ENCODE assay signal across 9 mouse cellular contexts in genomic region chr11:12465229-12465628, GRCm38 (mm10). TPM values are rescaled to one million over a fixed set of nuclear protein-coding genes. Genes with fewer than 3 reads are reported as not detected.
DNase-seq lines count a peak whose midpoint lies in the region; ATAC-seq and TF ChIP-seq lines count a peak whose summit lies in the region.
"Had no signal": no experiment of that assay in that cellular context is flagged by ENCODE, and none has a peak within 500 bp of the region (broad histone marks: within the 10 kb centered on the region; RNA-seq: fewer than 3 reads in every experiment).

No protein-coding gene starts in this region.

- H3K9me3 ChIP-seq in heart, embryonic 16.5 days (replicated peaks; ENCODE audit: control insufficient read depth, low read length) = no peaks in the 10 kb centered on the region
- H3K9me3 ChIP-seq in embryonic facial prominence, embryonic 15.5 days (replicated peaks) = no peaks in the 10 kb centered on the region
- H3K9me3 ChIP-seq in kidney, postnatal 0 days (replicated peaks; ENCODE audit: low read length) = no peaks in the 10 kb centered on the region

- H3K36me3 ChIP-seq in heart, embryonic 16.5 days (ENCODE audit: control insufficient read depth, insufficient read depth) = no peaks in the 10 kb centered on the region
- no peaks in the 10 kb centered on the region for H3K36me3 ChIP-seq in embryonic facial prominence, embryonic 15.5 days
- H3K36me3 ChIP-seq in kidney, postnatal 0 days (ENCODE audit: insufficient read depth, low read length) = no peaks in the 10 kb centered on the region
- no peaks in the 10 kb centered on the region for H3K36me3 ChIP-seq in myocyte (ENCODE audit: control insufficient read depth, insufficient read depth)

- peak overlapping the region; percentile 98 for H3ac ChIP-seq in myocyte (ENCODE audit: control insufficient read depth, insufficient read length)

- no peak for DNase-seq in heart, postnatal 25 days (ENCODE audit: low spot score)
- no peak for DNase-seq in kidney, postnatal 0 days (ENCODE audit: low spot score)
- no peak for DNase-seq in cerebellum, postnatal 4 days (ENCODE audit: low spot score in 2 of 2)
- DNase-seq in cerebellum, postnatal 36 days = no peak
- DNase-seq: cerebellum, adult 11 months had no signal

- intact Hi-C loops in heart, postnatal 25 days (cut with DNase I) = loop anchor here (5.0 kb wide), 1 partner anchor 83 kb away; no protein-coding TSS in a partner anchor

- no peak overlapping the region for H3K27ac ChIP-seq in heart, embryonic 16.5 days (ENCODE audit: low read length)
- no peak overlapping the region for H3K27ac ChIP-seq in embryonic facial prominence, embryonic 15.5 days (replicated peaks)
- peak overlapping the region; percentile 54 for H3K27ac ChIP-seq in kidney, postnatal 0 days

- H3K4me2 ChIP-seq in heart, embryonic 16.5 days (ENCODE audit: low read depth, low read length) = peak overlapping the region; percentile 92
- H3K4me2 ChIP-seq in embryonic facial prominence, embryonic 15.5 days (replicated peaks) = peak overlapping the region; percentile 94
- H3K4me2 ChIP-seq in kidney, postnatal 0 days (ENCODE audit: low read length) = peak overlapping the region; percentile 91
- peak overlapping the region; percentile 31 for H3K4me2 ChIP-seq in myocyte (ENCODE audit: low read depth)

- no peak for TF ChIP-seq CTCF in kidney, postnatal 0 days (IDR thresholded peaks at IDR 0.05; ENCODE audit: low read depth)

- peaks cover 20% of the 10 kb centered on the region for H3K79me2 ChIP-seq in myocyte (ENCODE audit: control insufficient read depth, insufficient read depth)

- peaks cover 6% of the 10 kb centered on the region for H3K4me1 ChIP-seq in heart, embryonic 16.5 days (ENCODE audit: control insufficient read depth, insufficient read depth, low read length)
- peaks cover 9% of the 10 kb centered on the region for H3K4me1 ChIP-seq in embryonic facial prominence, embryonic 15.5 days
- no peaks in the 10 kb centered on the region for H3K4me1 ChIP-seq in kidney, postnatal 0 days (replicated peaks; ENCODE audit: insufficient read depth, low read length)

- ATAC-seq in heart, embryonic 16.5 days (replicated peaks; ENCODE audit: extremely low read depth, insufficient read depth, low FRiP score) = no peak
- no peak for ATAC-seq in embryonic facial prominence, embryonic 15.5 days (ENCODE audit: insufficient number of reproducible peaks, low FRiP score, low TSS enrichment, low read depth)
- 0 out of 2 replicates have a peak, but pooled peaks have one; percentile 22 for ATAC-seq in kidney, postnatal 0 days (replicated peaks; ENCODE audit: low FRiP score, low read depth)
- no peak for ATAC-seq in megakaryocyte, adult 5-6 weeks (ENCODE audit: poor library complexity, severe bottlenecking)

- peak overlapping the region; percentile 79 for H3K4me3 ChIP-seq in heart, embryonic 16.5 days (ENCODE audit: low read length)
- peak overlapping the region; percentile 64 for H3K4me3 ChIP-seq in embryonic facial prominence, embryonic 15.5 days (replicated peaks)
- H3K4me3 ChIP-seq in kidney, postnatal 0 days (replicated peaks; ENCODE audit: low read depth, low read length) = peak overlapping the region; percentile 70
- peak overlapping the region; percentile 40 for H3K4me3 ChIP-seq in myocyte

- peaks cover 6% of the 10 kb centered on the region; the same call in 1 of the 2 replicates for H3K27me3 ChIP-seq in heart, embryonic 16.5 days (ENCODE audit: control insufficient read depth, insufficient read depth, low read length)
- H3K27me3 ChIP-seq in embryonic facial prominence, embryonic 15.5 days = peaks cover 23% of the 10 kb centered on the region
- no peaks in the 10 kb centered on the region for H3K27me3 ChIP-seq in kidney, postnatal 0 days (ENCODE audit: insufficient read depth, low read length)
- H3K27me3 ChIP-seq in myocyte (ENCODE audit: control insufficient read depth, insufficient read depth, insufficient read length) = no peaks in the 10 kb centered on the region

- H3K9ac ChIP-seq in heart, embryonic 16.5 days (ENCODE audit: low read length) = peak overlapping the region; percentile 84
- H3K9ac ChIP-seq in embryonic facial prominence, embryonic 15.5 days = peak overlapping the region; percentile 35; the same call in 1 of the 2 replicates
- peak overlapping the region; percentile 66 for H3K9ac ChIP-seq in kidney, postnatal 0 days (ENCODE audit: low read depth, low read length)

- no peak for TF ChIP-seq POLR2A in myocyte (IDR thresholded peaks at IDR 0.05; ENCODE audit: insufficient read length, low read depth)

- WGBS in heart, embryonic 16.5 days = 34% methylated on average over 1 of the region's 1 CpGs
- 29% methylated on average over 1 of the region's 1 CpGs for WGBS in embryonic facial prominence, embryonic 15.5 days
- whole genome bisulfite sequencing in kidney, postnatal 0 days = 21% methylated on average over 1 of the region's 1 CpGs

TF ChIP-seq in myocyte, 11 proteins besides CTCF, POLR2A, EP300 and RAD21:
- TF ChIP-seq SRF (IDR thresholded peaks at IDR 0.05; ENCODE audit: control insufficient read depth, insufficient read length, low read depth) (no peak), MYOD1 (IDR thresholded peaks at IDR 0.05; ENCODE audit: control insufficient read depth in 1 of 3, insufficient read length in 2 of 3, low read depth in 2 of 3) (peak in 2 of 3 experiments; percentile 33 to 71), E2F4 (IDR thresholded peaks at IDR 0.05; ENCODE audit: insufficient read depth) (no peak), TCF12 (IDR thresholded peaks at IDR 0.05; ENCODE audit: insufficient read depth, poor library complexity, severe bottlenecking) (no peak), CEBPB (IDR thresholded peaks at IDR 0.05; ENCODE audit: insufficient read depth, poor library complexity, severe bottlenecking) (no peak), MAX (IDR thresholded peaks at IDR 0.05; ENCODE audit: low read depth) (no peak), POLR2AphosphoS2 (IDR thresholded peaks at IDR 0.05; ENCODE audit: insufficient read length, low read depth) (no peak), REST (IDR thresholded peaks at IDR 0.05; ENCODE audit: insufficient read depth, insufficient read length) (no peak), MYOG (IDR thresholded peaks at IDR 0.05; ENCODE audit: control insufficient read depth in 1 of 3, insufficient read depth in 1 of 3, insufficient read length in 2 of 3, low read depth in 2 of 3) (peak in 1 of 3 experiments; percentile 52), USF1 (IDR thresholded peaks at IDR 0.05; ENCODE audit: low read depth) (no peak), TCF3 (IDR thresholded peaks at IDR 0.05; ENCODE audit: insufficient read length, low read depth) (no peak)

RNA-seq across cellular contexts. Expression of gene Cobl, which starts 0.5 kb away (rescaled TPM):
- polyA plus RNA-seq in heart, embryonic 16.5 days (2015; fragmentation: Nextera tagmentation; extraction: Ambion mirVana) = 43.0 and 45.4 TPM in 2 replicates
- total RNA-seq in heart, postnatal 25 days (2021) = 10 to 100 TPM; 17.4 to 21.9 TPM
- 31.9 and 40.0 TPM in 2 replicates for polyA plus RNA-seq in embryonic facial prominence, embryonic 15.5 days (2015; fragmentation: Nextera tagmentation; extraction: Ambion mirVana)
- 8.1 TPM in 2 replicates for polyA plus RNA-seq in kidney, postnatal 0 days (2015; fragmentation: Nextera tagmentation; extraction: Ambion mirVana)
- 191 TPM for polyA plus RNA-seq in myocyte (2012; fragmentation: generic; extraction: Trizol)
- total RNA-seq in megakaryocyte, adult 5-6 weeks (2015) = not detected in 2 replicates
- total RNA-seq in megakaryocyte, adult 5-6 weeks (2017) = not detected in 2 replicates

Comparison
In these comparisons a context has a peak if more than half of its experiments do, and no peak if none do; other contexts are left out.
1. H3K4me2 ChIP-seq: peak in every context shown above with its lines; median percentile 94 in embryonic facial prominence, embryonic 15.5 days; 92 in heart, embryonic 16.5 days; 91 in kidney, postnatal 0 days; 31 in myocyte.